Mouse (Mus musculus) c-Kit-positive CD71-positive TER-119-positive erythroid progenitor cells, embryonic 14.5 days (primary cell): Measurements from ENCODE around the gene Olfml2a.

Source experiments
- DNase-seq: peaks from one replicate; pipeline ENCODE4 v3.0.0-alpha.2; 2013; ENCODE audit warnings: low spot score

The Olfml2a gene

DNA sequence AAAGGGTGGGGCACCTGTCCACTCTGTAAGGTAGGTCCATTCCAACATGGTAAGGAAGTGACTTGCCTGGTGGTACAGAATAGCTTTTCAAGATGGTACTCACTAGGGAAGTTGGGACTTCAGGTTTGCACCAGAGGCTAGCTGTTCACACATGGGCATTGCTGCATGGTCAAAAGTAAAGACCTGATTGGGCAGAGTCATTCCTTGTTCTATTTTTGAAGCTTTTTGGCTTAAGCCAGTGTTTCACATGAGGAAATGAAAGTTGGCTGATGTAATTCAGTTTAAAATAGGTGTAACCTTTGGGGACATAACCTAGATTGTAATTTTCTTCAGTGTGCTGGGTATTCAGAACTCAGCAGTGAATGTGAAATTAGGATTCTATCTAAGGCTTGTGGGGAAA lies 79.5 kb downstream of the Olfml2a start:
- no peak for DNase-seq

DNA sequence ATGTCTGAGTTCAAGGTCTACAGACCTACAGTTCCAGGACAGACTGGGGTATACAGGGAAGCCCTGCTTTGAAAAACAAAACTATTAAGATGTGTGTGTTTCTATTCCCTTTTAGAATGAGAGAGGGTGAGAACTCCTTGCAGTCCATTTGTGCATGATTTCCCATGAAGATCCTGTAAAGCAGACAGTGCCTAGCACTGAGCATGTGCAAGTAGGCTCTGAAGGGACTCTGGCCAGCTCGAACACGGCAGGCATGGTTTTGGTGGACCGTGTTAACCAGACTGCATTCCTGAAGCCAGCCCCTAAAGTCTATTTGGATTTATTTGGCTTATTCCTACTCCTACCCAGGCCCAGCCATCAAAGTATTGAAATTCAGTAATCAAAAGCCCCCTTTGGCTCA lies 80.2 kb downstream of the Olfml2a start:
- no peak for DNase-seq

DNA sequence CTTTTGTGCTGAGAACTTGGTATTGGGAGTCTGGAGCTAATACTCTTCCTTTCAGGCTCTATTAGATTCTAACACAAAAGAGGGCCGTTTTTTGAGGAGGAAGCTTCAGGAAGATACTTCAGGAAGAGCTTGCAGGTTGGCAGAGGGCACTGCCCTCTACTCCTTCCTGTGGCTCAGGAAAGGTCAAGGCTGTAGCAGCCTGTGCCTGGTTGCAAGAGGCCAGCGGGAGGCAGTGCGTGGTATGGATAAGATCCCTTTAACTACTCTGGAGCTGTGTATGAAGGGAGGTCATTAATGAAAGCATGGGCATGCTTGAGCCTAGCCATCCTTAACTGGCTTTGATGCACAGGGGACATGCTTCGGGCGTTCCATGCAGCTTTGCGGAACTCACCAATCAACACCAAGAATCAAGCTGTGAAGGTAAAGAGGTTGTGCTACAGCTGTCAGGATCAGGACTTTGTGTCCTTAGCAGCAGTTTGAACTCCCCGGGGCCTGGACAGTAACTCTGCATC lies 81.0 kb downstream of the Olfml2a start:
- no peak for DNase-seq
